Mouse (Mus musculus) lung, postnatal 36 days (tissue): ENCODE data around the gene Dpm1.

ENCODE experiments used
- DNase-seq: peaks from one replicate; pipeline ENCODE4 v3.0.0; 2022; ENCODE audit warnings: mixed read lengths

The Dpm1 gene

DNA sequence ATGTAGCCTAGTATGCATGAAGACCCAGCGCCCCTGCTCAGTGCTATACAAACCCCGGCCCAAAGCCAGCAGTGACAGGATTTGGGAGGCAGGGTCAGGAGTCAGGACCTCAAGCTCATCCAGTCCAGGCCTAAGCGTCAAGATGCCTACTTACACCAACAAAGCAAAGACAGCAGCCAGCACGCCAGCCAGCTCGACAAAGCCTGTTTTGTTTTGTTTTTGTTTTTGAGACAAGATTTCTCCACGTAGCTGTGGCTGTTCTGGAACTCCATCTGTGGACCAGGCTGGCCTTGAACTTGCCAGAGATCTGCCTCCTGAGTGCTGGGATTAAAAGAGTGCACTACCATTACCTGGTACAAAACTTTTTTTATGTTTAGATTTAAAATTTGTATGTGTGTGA is 7.1 kb downstream of the Dpm1 start:
- DNase-seq: no peak

DNA sequence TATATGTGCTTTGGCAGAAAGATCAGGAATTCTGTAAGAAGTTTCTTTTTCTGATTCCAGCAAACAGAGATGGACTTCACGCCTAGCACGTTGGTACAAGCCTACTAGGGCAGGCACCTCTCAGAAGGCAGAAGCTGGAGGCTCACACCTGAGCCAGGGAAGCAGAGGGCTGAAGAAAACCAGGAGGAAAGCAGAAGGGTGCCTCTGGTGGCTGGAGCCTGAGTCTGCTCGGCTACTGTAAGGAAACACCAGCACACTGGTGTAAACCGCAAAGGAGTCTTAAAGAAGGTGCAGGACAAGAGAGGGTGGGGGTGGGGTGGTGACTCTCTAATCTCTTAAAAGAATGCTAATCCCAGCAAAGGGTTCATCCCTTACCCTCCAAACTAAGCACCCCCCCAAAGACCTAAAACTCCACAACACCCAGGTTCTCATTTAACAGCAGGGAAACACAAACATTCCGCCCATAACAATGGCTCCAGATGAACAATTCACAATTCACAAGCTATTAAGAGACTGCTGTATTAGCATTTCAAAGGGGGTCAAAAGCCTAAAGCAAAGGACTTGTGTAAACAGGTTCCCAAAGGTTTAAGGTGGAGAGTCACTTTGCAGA is 16.5 kb downstream of the Dpm1 start:
- no peak for DNase-seq

DNA sequence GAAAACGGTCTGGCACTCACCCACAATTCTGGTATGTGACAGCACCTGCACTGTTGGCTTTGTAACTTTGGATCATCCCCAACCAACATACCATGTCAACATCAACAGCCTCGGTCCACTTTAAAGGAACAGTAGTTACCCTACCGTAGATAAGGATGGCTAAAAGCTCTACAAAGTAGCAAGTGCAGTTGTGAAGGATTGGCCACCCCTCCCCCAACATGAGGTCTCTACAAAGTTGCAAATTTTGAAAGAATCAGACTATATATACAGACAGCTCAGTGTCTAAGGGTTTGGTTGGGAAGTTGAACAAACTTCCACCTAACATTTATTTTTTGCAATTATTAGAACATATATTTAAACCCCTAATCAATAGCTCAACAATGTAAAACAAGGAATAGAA is 22.5 kb downstream of the Dpm1 start:
- no peak for DNase-seq

DNA sequence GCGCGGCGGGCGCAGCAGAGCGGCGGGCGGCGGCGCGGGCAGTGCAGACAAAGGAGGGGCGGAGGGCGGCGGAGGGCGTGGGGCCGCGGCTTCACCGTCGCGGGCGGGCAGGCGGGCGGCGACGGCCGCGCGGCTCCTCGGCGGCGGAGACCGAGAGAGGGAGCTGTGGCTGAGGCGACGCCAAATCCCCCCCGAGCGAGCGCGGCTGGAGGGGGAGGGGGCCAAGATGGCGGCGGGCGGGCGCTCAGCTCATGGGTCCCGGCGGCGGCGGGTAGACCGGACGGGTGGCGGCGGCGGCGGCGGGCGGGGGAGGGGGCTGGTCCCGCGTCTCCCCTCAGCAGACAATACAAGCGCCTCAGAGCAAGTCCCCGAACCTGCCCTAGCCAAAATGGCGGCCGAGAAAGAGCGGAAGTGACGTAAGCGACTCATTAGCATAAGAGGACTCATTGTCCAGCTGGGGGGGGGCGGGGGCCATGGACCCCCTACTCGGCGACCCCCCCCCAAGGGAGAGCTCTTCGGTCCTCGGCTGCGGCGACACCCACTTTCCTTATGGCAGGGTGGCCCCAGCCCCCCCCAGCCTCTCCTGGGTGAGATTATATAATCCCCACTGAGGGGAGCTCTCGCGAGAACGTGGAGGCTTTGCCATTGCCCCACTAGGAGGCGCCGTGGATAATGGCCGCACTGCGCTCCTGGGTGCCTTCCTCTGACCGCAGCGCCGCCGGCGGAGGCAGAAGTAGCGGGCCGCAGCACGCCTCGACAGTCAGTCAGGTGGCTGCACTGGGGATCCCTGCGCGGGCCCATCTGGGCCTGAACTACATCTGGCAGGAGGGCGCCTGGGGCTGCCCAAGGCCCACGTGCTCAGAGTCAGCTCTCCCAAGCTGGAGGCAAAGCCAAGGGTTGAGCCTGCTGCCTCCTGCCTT is 23.4 kb downstream of the Dpm1 start, which contains the start of gene Adnp:
TSS of gene Adnp (minus strand) at position 388 of the 920 bp plus-strand sequence.
- DNase-seq: peak; percentile 97

DNA sequence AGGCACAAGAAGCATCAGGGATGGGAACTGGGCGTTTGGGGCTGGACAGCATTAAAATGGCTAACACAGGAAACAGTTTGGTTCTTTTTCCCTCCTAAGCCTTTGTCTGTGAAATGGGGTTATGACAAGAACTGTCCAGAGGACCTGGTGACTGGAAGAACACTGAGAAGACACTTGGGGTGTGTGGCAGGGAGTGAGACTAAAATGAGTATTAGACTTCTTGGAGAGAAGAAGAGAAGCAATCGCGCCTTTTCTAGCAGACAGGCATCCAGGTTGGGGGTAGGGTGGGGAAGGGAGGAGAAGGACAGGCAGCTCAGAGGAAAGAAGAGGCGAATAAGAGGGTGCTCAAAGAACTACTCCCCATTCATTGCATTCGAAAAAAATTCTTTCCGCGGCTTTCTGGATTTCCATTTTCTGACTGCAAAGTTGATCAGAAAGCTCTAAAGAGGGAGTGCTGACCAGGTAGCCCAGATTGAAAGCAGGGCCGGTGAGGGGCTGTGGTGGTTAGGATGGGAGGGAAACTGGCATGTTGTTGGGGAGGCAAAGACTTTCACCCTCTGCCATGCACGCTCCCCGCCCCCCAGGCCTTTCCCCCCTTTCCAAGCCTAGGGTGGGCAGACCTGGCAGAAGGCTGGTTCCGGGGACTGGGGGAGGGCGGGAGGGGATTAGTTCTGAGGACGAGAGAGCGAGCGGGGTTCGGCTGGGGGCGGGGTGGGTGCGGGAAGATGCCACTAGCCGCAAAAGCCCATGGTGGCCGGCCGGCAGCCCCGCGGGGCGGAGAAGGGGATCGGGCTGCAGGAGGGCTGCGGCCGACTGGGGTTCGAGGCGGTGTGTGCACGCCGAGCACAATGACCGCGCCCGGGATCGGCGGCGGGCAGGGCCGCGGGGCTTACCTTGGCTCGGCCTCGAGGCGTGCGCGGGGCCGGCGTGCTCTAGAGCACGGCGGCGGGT is 24.4 kb downstream of the Dpm1 start:
- no peak for DNase-seq

DNA sequence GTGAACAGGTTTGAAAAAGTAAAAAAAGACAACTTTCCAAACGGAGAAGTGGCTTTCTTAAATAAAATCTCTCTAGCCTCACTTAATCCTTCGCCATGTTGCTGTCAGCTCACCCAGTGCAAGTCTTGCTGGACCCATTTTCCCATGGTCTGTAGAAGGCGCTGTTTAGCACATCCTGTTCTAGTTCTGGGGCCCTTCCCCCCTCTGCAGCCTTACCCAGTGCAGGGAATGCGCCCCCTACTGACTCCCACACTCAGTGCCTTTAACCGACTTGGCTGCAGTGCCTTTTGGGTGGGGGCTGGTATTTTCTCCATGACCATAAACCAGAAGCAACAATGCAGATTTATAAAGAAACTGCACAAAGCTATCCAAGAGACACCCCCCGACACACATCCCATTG is 25.1 kb downstream of the Dpm1 start:
- peak; percentile 97 for DNase-seq

DNA sequence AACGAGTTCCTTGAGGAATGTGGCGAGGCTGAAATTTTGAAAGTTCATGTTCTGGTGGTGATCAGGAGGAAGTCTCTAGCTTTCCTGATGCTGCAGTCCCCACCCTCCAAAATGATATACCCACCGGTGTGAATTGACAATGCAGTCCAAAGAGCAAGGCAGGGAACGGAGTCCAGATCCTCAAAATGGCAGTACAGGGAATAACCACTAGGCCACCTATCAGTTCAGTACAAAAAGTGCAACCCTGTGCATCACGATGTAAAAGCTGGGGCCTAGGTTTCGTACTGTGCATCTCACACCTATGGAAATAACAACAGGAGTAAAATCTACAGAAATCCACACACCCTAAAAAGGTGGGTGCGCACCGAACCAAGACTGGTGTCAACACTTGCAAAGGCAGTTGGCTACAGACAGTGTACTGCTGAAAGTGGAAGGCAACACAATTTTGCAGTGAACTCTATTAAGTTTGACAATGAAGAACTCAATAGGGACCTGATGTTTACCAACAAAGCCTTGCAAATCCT is 25.9 kb downstream of the Dpm1 start:
- DNase-seq: no peak

DNA sequence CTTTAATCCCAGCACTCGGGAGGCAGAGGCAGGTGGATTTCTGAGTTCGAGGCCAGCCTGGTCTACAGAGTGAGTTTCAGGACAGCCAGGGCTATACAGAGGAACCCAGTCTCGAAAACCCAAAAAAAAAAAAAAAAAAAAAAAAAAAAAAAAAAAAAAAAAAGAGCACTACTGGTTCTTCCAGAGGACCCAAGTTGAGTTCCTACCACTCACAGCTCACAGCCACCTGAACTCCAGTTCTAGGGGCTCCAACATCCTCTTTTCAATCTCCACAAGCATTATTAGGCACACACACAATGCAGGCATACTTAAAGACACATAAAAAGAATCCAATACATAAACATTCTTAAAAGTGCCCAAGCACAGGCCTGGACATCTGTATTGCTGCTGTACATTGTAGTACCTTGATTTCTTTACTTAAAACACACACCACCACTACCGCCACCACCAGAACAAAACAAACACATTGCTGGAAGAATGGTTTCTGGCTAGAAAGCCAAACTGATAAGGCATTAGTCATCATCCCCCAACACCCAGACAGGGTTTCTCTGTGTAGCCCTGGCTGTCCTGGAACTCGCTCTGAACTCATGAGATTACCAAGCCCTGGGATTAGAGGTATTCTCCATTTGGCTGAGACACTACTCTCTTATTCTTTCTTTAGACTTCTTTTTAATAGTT is 30.2 kb downstream of the Dpm1 start:
- no peak for DNase-seq

DNA sequence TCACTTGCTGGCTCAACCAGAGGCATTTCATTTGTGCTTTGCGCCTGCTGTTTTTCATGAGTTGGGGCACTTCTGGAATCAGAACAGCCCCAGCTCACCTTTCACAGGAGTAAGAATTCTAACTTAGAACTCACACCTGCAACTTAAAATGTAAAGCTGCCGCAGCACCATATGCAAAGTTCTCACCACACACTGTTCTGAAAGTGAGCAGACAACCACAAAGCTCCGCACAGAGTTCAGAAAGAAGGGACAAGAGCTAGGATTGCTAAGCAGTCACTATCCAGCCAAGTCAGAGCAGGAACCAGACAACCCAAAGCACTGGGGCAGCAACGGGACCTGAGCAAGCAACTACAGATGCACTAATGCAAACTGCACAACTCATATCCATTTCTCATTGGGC is 30.9 kb downstream of the Dpm1 start:
- no peak for DNase-seq

DNA sequence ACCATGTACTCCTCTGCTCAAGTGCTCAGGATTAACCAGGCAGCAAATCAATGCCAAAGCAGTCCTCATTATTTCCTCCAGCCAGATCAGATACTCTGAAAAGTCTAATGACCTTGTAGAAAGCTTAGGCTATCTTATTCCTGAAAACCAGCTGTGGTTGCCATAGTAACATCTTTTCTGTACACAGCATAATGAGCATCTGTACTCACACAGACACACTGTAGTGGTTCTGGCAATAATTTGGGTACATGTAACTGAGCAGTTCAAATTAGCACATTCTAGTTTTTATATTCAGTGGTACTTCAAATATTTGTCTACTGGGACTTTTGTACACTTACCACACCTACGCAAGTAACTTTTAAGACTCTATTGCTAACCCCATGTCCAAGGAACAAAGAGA is 32.0 kb downstream of the Dpm1 start:
- DNase-seq: no peak

DNA sequence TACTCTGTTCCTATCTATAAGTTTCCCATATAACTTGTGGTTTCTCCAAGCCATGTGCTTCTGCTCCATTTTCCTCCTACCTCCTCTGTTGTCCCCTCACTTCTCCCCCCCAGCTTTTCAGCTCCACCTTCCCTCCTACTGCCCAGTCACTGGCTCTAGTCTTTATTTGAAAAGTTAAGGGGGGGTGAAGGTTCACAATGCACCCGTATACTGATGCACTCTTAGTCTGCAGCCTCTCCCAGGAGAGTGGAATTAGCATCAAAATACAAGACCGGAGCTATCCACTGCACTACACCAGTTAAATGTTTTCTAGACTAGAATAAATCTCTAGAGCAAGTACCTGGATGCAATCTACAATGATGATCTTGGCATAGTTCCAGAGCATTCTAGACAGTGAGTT is 34.7 kb downstream of the Dpm1 start:
- DNase-seq: no peak

DNA sequence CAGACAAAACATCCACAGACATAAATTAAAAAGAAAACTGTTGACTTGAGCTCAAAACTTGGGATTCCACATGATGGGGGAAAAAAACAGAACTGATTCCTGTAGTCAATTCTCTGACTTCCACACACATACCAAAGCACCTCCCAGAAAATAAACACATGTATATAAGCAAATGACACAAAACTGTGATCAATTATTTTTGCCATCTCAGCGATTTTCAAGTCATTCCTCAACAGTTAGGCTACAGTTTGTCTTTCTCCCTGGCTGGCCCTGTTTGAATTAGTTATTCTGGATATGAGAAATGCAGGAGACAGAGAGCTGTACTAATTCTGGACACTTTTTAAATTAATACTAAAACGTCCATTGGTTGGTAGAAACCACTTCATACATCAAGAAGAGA is 36.7 kb downstream of the Dpm1 start:
- DNase-seq: no peak

DNA sequence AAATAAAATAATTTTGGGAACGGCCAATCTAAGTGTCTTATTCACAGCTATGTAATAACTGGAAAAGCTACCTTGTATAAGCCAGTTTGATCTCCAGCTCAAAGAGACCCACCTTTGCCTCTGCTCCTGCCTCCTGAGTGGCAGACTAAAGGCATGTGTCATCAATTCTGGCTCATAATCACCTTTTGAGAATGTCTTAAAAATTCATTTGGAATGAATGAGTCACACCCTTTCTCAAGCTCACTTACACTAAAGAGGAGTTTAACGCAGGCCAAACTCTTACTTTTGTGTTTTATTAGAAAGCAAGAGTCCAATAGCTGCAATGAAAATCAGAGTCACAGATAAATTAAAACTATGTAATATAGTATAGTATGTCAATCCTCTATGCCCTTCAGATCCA is 38.5 kb downstream of the Dpm1 start:
- no peak for DNase-seq

DNA sequence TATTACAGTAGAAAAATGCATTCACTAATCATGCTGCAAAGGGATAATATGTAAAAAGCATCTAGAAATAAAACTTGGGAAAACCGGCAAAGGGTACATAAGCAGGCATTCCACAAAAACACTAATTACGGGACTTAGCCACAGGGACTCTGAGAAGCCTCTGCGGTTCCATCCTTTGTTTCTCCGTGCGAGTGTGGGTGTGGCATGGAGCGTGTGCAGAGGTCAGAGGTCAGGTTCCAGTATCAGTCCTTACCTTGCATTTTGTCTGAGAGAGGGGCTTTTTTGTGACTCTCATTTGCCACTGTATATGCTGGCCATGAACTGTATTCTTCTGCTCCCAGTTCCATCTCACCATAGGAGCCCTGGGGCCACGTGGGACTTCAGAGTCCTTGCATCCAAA is 54.4 kb downstream of the Dpm1 start:
- no peak for DNase-seq

DNA sequence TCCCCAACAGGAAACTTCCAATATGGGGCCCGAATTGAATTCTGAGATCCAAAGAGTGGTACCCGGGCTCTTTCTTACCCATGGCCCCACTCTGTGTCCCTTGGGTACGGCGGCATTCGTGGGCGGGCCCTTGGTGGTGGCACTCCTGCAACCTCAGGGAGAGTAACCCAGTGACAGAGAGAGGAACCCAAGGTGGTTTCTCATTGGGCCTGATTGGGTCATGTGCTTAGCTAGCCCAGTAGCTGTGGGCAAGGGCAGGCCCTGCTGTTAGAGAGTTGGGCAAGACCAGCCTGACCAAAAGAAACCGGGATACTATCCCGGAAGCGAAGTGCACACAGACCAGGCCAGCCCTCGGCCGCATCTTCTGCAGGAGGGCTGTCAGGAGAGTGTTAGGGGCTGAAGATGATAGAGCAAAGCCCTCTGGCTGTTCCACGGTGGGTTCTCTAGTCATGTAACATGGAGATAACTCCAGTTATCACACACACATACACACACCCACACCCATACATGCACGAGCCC is 60.2 kb downstream of the Dpm1 start:
- peak; percentile 92 for DNase-seq

DNA sequence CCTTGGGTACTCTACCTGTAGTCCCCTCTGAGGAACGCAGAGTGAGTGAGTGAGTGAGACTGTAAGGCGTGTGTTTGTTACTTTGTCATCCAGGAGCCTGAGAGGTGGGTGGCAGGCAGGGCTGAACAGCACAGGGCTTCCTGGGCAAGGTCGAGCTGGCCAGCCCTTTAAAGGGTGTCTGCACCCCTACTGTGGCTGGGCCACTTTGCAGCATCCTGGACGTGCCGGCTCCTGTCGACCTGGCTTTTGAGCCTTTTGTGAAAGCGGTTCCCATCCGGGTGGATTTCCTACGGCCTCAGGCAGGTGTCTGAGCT is 60.6 kb downstream of the Dpm1 start:
- no peak for DNase-seq

DNA sequence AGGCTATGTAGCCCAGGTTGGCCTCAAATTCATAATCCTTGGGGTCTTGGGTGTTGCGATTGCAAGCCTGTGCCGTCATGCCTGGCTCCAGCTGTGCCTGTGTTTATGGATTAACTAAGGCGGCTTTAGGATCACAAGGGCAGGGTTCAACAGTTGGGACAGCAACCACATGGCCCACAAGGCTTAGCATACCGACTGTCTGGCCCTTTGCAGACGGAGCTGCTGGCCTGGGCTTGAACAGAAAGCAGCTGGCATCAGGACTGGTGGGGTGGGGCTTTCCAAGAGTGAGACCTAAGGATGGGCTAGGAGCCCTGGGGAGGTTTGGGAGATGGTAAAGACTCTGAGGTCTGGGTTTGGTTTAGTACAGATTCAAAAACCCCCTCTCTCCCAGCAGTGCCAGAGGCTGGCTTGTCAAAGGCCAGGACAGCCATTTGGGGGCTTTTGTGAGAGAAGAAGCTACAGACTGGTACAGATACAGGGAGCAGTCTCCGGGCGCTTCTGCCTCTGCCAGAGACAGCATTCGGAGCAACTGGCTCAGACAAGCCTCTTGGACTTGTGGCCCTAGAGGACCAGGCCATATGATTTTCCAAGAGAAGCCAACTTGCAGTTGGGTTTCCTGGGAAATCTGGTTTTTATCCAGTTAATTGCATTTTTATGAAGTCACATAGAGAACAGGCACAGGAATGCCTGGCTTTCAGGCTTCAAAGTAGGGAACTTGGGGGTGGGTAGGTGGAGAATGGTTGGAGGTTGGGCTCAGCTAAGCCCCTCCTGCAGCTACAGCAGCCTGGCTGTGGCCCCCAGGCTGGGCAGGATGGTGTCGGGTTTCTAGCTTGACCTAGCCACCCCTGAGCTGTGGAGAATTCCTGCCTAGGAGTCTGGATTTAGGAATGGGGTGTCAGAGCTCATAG is 61.2 kb downstream of the Dpm1 start:
- DNase-seq: peak; percentile 42

DNA sequence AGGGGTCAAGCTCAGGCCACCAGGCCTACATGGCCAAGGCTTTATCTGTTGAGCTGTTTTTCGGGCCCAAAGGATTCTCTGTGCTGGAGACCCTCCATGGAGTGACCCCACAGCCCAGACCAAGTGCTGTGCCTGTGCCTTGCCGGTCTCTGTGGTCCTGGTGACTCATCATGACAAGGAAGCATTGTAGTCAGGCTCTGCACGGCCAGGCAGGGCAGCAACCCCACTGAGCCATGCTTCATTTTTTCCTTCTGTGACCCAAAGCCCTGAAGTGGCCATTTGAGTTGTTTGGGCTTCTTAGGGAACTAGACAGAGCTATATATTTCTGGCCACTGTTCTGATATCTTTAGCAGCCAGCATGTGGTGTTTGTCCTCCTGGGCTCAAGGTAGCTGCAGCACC is 62.6 kb downstream of the Dpm1 start:
- no peak for DNase-seq

DNA sequence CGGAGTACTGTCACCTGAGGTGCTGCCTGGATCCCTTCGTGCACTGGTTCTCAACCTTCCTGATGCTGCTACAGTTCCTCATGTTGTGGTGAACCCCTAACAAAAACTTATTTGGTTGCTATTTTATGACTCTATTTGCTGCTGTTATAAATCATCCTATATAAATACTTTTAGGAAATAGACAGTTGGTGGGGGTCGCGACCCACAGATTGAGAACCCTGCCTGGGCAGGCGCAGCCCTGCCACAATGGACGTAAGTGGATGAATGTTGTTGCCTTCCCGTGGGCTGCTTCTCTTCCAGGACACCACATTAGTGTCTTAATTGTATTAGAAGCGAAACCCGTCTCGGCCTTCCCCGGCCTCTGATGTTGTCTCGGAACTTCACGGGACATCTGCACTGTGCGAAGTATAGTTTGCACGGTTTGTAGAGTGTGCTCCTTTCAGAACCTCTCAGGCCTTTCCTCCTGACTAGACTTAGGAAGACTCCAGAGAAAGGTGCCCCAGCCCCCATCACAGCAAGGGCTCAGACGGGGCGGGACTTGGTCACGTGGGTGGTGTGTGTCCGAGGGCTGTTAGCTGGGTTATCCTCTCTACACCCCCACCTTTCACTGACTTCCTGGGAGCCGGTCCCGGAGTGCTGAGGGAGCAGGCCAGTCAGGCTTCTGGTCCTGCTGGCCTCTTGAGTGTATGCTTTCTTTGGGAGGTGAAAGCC is 63.5 kb downstream of the Dpm1 start:
- DNase-seq: peak; percentile 46

DNA sequence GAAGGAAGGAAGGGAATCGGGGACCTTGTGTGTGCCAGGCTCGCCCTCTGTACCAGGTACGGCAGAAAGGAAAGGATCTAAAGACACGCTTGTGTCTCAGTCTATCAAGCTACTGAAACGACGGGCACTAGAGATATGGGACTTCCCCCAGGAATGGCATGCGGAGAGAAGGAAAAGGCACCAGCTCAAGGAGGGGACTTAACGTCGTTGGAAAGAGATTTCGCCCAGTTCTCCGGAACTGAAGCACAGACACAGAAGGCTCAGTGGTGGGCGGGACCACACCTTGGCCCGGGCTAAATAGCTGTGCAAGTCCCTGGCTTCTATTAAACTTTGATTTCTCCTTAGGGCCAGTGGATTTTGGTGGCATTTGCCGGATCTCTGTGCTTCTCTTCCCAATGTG is 68.4 kb downstream of the Dpm1 start:
- no peak for DNase-seq
